Mouse (Mus musculus) neural tube, embryonic 15.5 days (tissue): Measurements from ENCODE around the gene Gas6. TPM values are rescaled to one million over a fixed set of nuclear protein-coding genes. Genes with fewer than 3 reads are reported as not detected.

ENCODE experiments used
- ATAC-seq: fragments of 200-750 bp; cut with Nextera tagmentation; 2 replicates; pipeline ENCODE4 v1.8.0; 2017; ENCODE audit warnings: mild to moderate bottlenecking, moderate TSS enrichment, moderate library complexity; ENCODE audit not compliant: low FRiP score
- H3K27ac ChIP-seq: fragments of 300-500 bp; sonication (generic); replicated peaks from 2 replicates; pipeline ENCODE4 v1.5.1; 2015; ENCODE audit warnings: mild to moderate bottlenecking, inconsistent platforms
- H3K27me3 ChIP-seq: fragments of 300-500 bp; sonication (generic); replicated peaks from 2 replicates; pipeline ENCODE4 v1.6.1; 2015; ENCODE audit warnings: inconsistent platforms
- H3K36me3 ChIP-seq: fragments of 300-500 bp; sonication (generic); 2 replicates; pipeline ENCODE4 v1.6.1; 2015; ENCODE audit warnings: inconsistent platforms
- H3K4me1 ChIP-seq: fragments of 300-500 bp; sonication (generic); 2 replicates; pipeline ENCODE4 v1.6.1; 2015; ENCODE audit warnings: inconsistent platforms
- H3K4me2 ChIP-seq: fragments of 300-500 bp; sonication (generic); 2 replicates; pipeline ENCODE4 v1.6.1; 2015; ENCODE audit warnings: inconsistent platforms, mild to moderate bottlenecking, moderate library complexity
- H3K4me3 ChIP-seq: fragments of 300-500 bp; sonication (generic); replicated peaks from 2 replicates; pipeline ENCODE4 v1.5.1; 2015; ENCODE audit warnings: mild to moderate bottlenecking, inconsistent platforms
- H3K9ac ChIP-seq: fragments of 300-500 bp; sonication (generic); replicated peaks from 2 replicates; pipeline ENCODE4 v1.6.1; 2015; ENCODE audit warnings: mild to moderate bottlenecking, inconsistent platforms
- H3K9me3 ChIP-seq: fragments of 300-500 bp; sonication (generic); replicated peaks from 2 replicates; pipeline ENCODE4 v1.6.1; 2016; ENCODE audit warnings: inconsistent platforms
- WGBS: fragments of 180-500 bp; shearing (Covaris S2); methylation state at CpG from one replicate; pipeline ENCODE4 v1.1.7; 2015; ENCODE audit warnings: mixed read lengths; 5-methylcytosine and 5-hydroxymethylcytosine counted together
- polyA plus RNA-seq: library from polyadenylated mRNA; unstranded; fragments of >200 nt; fragmentation: Nextera tagmentation; extraction: Ambion mirVana; gene quantifications from 2 replicates; pipeline ENCODE4 v1.2.1, GENCODE M21; 2015

The Gas6 gene
- polyA plus RNA-seq, 1 experiment from 2014 or later: 59.1 TPM

- Histone ChIP-seq H3K27me3 (no peaks in the 10 kb centered on the region), H3K27ac (no peak overlapping the region), H3K4me2 (no peak overlapping the region), H3K9me3 (no peaks in the 10 kb centered on the region), H3K4me3 (no peak overlapping the region), H3K36me3 (no peaks in the 10 kb centered on the region), H3K4me1 (no peaks in the 10 kb centered on the region), H3K9ac (no peak overlapping the region)
- WGBS: 57% methylated on average over 7 of the region's 7 CpGs
- no peak for ATAC-seq
Observed at GRCm38 (mm10) chr8:13521392-13521791, 27.1 kb upstream of the Gas6 start.

GRCm38 (mm10) chr8:13520349-13520748 is 26.1 kb upstream of the Gas6 start:
- Histone ChIP-seq H3K4me1 (no peaks in the 10 kb centered on the region), H3K36me3 (no peaks in the 10 kb centered on the region), H3K9me3 (no peaks in the 10 kb centered on the region), H3K4me2 (no peak overlapping the region), H3K27ac (no peak overlapping the region), H3K4me3 (no peak overlapping the region), H3K27me3 (no peaks in the 10 kb centered on the region), H3K9ac (no peak overlapping the region)
- ATAC-seq: no peak
- 62% methylated on average over 6 of the region's 6 CpGs for WGBS

GRCm38 (mm10) chr8:13519503-13519902 is 25.2 kb upstream of the Gas6 start:
- Histone ChIP-seq H3K4me3 (no peak overlapping the region), H3K4me2 (no peak overlapping the region), H3K27me3 (no peaks in the 10 kb centered on the region), H3K9me3 (no peaks in the 10 kb centered on the region), H3K9ac (no peak overlapping the region), H3K27ac (no peak overlapping the region), H3K36me3 (no peaks in the 10 kb centered on the region), H3K4me1 (no peaks in the 10 kb centered on the region)
- no peak for ATAC-seq
- WGBS: 88% methylated on average over 9 of the region's 9 CpGs

GRCm38 (mm10) chr8:13517284-13517781 is 23.0 kb upstream of the Gas6 start:
- no peak for ATAC-seq
- Histone ChIP-seq H3K4me1 (0 out of 2 replicates have a peak, but pooled peaks cover 3% of the 10 kb centered on the region), H3K4me2 (no peak overlapping the region), H3K27ac (no peak overlapping the region), H3K9me3 (no peaks in the 10 kb centered on the region), H3K4me3 (no peak overlapping the region), H3K27me3 (no peaks in the 10 kb centered on the region), H3K36me3 (no peaks in the 10 kb centered on the region), H3K9ac (no peak overlapping the region)
- WGBS: 90% methylated on average over 6 of the region's 6 CpGs

- WGBS: 88% methylated on average over 5 of the region's 5 CpGs
Observed at GRCm38 (mm10) chr8:13516728-13517127, 22.4 kb upstream of the Gas6 start.

GRCm38 (mm10) chr8:13516011-13516442 is 21.7 kb upstream of the Gas6 start:
- Histone ChIP-seq H3K36me3 (no peaks in the 10 kb centered on the region), H3K27ac (no peak overlapping the region), H3K4me3 (no peak overlapping the region), H3K4me2 (no peak overlapping the region), H3K9ac (no peak overlapping the region), H3K27me3 (no peaks in the 10 kb centered on the region), H3K9me3 (no peaks in the 10 kb centered on the region), H3K4me1 (0 out of 2 replicates have a peak, but pooled peaks cover 3% of the 10 kb centered on the region)
- ATAC-seq: no peak
- 72% methylated on average over 7 of the region's 7 CpGs for WGBS

More at GRCm38 (mm10) chr8:13516728-13517127, 22.4 kb upstream of the Gas6 start:
- Histone ChIP-seq H3K27me3 (no peaks in the 10 kb centered on the region), H3K9me3 (no peaks in the 10 kb centered on the region), H3K36me3 (no peaks in the 10 kb centered on the region), H3K4me3 (no peak overlapping the region), H3K4me1 (0 out of 2 replicates have a peak, but pooled peaks cover 3% of the 10 kb centered on the region), H3K4me2 (no peak overlapping the region), H3K27ac (no peak overlapping the region), H3K9ac (no peak overlapping the region)
- ATAC-seq: no peak

- H3K9me3 ChIP-seq: no peaks in the 10 kb centered on the region
- H3K4me3 ChIP-seq: no peak overlapping the region
- H3K9ac ChIP-seq: no peak overlapping the region
- H3K36me3 ChIP-seq: no peaks in the 10 kb centered on the region
- 0 out of 2 replicates have a peak, but pooled peaks cover 3% of the 10 kb centered on the region for H3K4me1 ChIP-seq
- no peak for ATAC-seq
- no peaks in the 10 kb centered on the region for H3K27me3 ChIP-seq
- 84% methylated on average over 5 of the region's 5 CpGs for WGBS
- H3K4me2 ChIP-seq: no peak overlapping the region
- H3K27ac ChIP-seq: no peak overlapping the region
Observed at GRCm38 (mm10) chr8:13513556-13514370, 19.5 kb upstream of the Gas6 start.

GRCm38 (mm10) chr8:13512677-13513076 is 18.4 kb upstream of the Gas6 start:
- Histone ChIP-seq H3K9me3 (no peaks in the 10 kb centered on the region), H3K4me1 (0 out of 2 replicates have a peak, but pooled peaks cover 3% of the 10 kb centered on the region), H3K4me3 (no peak overlapping the region), H3K27ac (no peak overlapping the region), H3K9ac (no peak overlapping the region), H3K27me3 (no peaks in the 10 kb centered on the region), H3K4me2 (no peak overlapping the region), H3K36me3 (no peaks in the 10 kb centered on the region)
- ATAC-seq: no peak
- 65% methylated on average over 6 of the region's 6 CpGs for WGBS

GRCm38 (mm10) chr8:13512016-13512415 is 17.7 kb upstream of the Gas6 start:
- Histone ChIP-seq H3K4me3 (no peak overlapping the region), H3K27me3 (no peaks in the 10 kb centered on the region), H3K4me2 (no peak overlapping the region), H3K9ac (no peak overlapping the region), H3K4me1 (0 out of 2 replicates have a peak, but pooled peaks cover 3% of the 10 kb centered on the region), H3K27ac (no peak overlapping the region), H3K36me3 (no peaks in the 10 kb centered on the region), H3K9me3 (no peaks in the 10 kb centered on the region)
- ATAC-seq: no peak
- 78% methylated on average over 5 of the region's 5 CpGs for WGBS

GRCm38 (mm10) chr8:13507284-13507937 is 13.1 kb upstream of the Gas6 start:
- no peaks in the 10 kb centered on the region for H3K36me3 ChIP-seq
- H3K27ac ChIP-seq: no peak overlapping the region
- H3K9ac ChIP-seq: no peak overlapping the region
- H3K27me3 ChIP-seq: no peaks in the 10 kb centered on the region
- H3K4me2 ChIP-seq: no peak overlapping the region
- 84% methylated on average over 3 of the region's 3 CpGs for WGBS
- H3K4me1 ChIP-seq: no peaks in the 10 kb centered on the region
- H3K4me3 ChIP-seq: no peak overlapping the region
- H3K9me3 ChIP-seq: no peaks in the 10 kb centered on the region
- ATAC-seq: no peak

- Histone ChIP-seq H3K4me1 (no peaks in the 10 kb centered on the region), H3K9ac (no peak overlapping the region), H3K9me3 (no peaks in the 10 kb centered on the region), H3K27me3 (no peaks in the 10 kb centered on the region), H3K4me3 (no peak overlapping the region), H3K27ac (no peak overlapping the region), H3K36me3 (no peaks in the 10 kb centered on the region), H3K4me2 (no peak overlapping the region)
- no peak for ATAC-seq
- 59% methylated on average over 4 of the region's 4 CpGs for WGBS
Observed at GRCm38 (mm10) chr8:13506849-13507248, 12.6 kb upstream of the Gas6 start.
